Mouse (Mus musculus) gonadal fat pad, adult 2 months (tissue): ENCODE data around the gene Stox1. TPM values are rescaled to one million over a fixed set of nuclear protein-coding genes. Genes with fewer than 3 reads are reported as not detected.
"Not testable (repeated sequence)": the region's sequence is repeated elsewhere in the genome, so short reads cannot be mapped to it uniquely, and the experiment has no call there.

Experiments
- DNase-seq: peaks from one replicate; pipeline ENCODE4 v3.0.0-alpha.2; 2012; ENCODE audit warnings: low read depth
- polyA plus RNA-seq: library from polyadenylated mRNA; depleted of rRNA; stranded (reverse); fragments of >200 nt; gene quantifications from 2 replicates; pipeline ENCODE4 v1.2.3, GENCODE M21; 2012; rRNA removed

The Stox1 gene
- 1.3 and 1.4 TPM in 2 replicates for polyA plus RNA-seq

- no peak for DNase-seq
Measured at GRCm38 (mm10) chr10:62725771-62726687, at the start of gene Stox1. Gene Stox1 (minus strand): TSS chr10:62726128.

- DNase-seq: no peak
Measured at GRCm38 (mm10) chr10:62750781-62751180, 24.9 kb upstream of the Stox1 start.

DNA sequence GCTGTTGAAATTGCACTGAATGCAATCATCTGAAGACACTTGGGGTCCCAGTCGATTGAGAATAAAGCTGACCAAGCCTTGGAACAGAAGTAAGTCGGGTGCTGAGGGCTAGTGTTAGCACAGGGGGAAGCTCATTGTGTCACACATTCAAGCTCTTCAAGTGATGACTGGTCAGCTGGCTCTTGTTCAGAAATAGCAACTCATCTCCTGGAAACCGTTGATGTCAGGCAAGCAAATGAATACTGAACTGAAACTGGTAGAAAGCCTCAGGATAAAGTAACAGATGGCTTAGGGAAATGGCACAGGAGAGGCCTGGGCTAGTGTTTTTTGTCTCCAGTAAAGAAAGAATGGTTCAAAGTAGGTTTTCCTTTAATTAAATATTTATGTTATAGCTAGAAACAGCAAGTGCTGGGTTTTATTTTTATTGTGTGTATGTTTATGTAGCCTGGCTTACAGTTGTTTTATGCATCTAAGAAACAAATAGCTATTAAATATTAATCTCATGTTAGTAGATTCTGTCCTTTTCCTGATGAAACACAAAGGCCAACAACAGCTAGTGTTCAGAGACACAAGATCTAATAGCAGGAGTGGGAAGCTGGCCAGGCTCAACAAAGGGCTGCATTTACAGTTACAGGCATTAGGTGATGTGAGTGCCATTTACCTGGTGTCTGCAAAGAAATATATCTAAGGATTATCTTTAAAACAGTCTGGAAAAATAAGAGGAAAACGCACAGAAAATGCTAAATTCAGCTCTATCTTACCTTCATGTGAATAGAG lies 14.2 kb upstream of the Stox1 start:
- DNase-seq: no peak

DNA sequence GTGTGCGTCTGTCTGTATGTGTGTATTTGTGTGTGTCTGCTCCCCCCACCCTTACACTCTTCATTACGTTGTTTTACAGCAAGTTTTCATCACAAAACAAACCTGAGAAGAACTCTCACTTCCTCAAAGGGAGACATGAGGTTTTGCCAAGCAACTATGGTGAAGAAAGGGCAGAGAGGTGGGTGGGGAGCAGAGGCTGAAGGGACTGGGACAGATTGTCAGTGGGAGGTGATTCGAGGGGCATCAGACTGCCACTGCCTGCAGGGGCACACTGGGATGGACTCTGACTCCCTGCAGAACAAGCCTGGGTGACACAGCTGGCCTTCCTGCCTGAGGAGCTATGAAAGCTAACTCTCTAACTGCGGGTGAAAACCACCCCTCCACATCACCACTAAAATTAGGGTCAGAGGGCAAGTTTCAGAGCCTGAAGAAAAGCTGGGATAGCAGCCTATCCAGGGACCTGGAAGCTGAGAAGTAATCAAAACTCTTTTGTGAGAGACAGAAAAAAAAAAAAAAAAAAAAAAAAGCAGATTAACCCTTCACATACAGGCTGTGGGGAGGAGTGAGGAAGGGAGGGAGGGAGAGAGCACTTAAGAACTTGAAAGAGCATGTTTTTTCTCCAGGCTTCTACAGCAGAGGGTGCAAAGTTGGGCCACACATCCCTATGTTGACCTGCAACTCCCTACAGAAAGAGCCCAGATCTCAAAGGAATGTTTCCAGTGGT lies 11.2 kb upstream of the Stox1 start:
- no peak for DNase-seq

DNA sequence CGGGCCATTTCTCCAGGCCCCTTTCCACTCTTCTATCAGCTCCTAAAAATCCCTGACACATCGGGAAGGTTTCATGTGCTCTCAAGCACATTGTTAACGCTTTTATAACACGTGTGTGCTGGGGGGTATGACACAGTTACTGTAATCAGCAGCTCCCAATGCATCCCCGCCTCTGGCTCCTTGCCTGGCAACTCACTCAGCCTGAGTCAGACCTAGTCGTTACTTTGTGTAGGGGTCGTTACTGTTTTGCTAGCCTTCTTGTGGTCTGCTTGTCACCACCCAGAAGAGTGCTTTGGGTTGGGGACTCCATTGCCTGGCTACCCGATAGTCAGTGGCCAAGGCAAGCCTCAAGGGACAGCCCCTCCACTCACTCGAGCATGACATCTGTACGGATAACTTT lies 4.9 kb upstream of the Stox1 start:
- DNase-seq: no peak

- DNase-seq: no peak
Measured at GRCm38 (mm10) chr10:62724936-62725335, 992 bp downstream of the Stox1 start.

GRCm38 (mm10) chr10:62722701-62723100 lies 3.2 kb downstream of the Stox1 start:
- DNase-seq: no peak

DNA sequence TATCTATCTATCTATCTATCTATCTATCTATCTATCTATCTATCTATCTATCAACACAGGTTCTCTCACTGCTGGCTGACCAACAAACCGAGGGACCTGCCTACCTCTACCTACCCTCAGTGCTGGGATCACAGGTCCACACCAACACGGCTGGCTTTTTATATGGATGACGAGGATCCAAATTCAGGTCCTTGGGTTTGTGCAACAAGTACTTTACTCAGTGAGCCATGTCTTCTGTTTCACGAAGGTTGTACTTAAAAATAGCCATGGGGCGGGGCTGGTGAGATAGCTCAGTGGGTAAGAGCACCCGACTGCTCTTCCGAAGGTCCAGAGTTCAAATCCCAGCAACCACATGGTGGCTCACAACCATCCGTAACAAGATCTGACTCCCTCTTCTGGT lies 5.4 kb downstream of the Stox1 start:
- DNase-seq: not testable (repeated sequence)

DNA sequence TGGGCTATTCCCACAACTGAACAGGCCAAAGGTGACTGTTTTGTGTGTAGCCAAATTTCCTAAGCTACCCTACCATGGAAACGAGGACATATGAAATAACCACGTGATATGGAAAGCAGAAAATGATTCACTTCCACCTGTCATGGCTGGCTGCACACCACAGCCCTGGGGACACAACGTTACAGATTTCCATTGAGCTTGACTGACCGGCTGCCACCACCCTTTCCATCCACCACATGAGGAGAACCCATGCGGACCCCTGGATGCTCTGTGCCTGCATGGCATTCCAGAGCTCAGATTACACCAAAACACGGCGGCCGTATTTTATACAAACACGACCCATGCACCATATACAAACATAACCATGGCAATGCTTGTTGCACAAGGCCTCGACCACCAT lies 12.5 kb downstream of the Stox1 start:
- no peak for DNase-seq

- no peak for DNase-seq
Measured at GRCm38 (mm10) chr10:62703579-62703978, 22.3 kb downstream of the Stox1 start.

GRCm38 (mm10) chr10:62702436-62702835 lies 23.5 kb downstream of the Stox1 start:
- DNase-seq: no peak

DNA sequence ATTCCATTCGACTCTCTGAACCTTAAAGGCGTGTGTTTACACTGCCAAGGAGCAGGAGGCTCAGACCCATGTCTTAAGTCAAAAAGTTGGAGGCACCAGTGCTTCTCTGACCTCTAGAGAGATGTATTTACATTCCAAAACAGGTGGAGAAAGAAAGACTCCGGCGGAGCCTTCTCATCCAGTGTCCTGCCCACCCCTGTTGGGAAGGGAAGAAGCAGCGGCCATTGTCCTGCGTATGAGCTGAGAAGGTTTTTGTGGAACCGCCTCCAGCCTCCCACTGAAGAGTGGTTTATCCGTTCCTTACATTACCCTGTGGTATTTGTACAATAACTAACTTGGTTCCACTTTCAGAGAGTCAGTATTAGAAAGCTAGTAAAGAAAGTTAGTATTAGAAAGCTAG lies 33.2 kb downstream of the Stox1 start:
- no peak for DNase-seq

- no peak for DNase-seq
Measured at GRCm38 (mm10) chr10:62692244-62692643, 33.7 kb downstream of the Stox1 start.

GRCm38 (mm10) chr10:62687032-62687674 lies 38.8 kb downstream of the Stox1 start:
- DNase-seq: no peak

- no peak for DNase-seq
Measured at GRCm38 (mm10) chr10:62683043-62683442, 42.9 kb downstream of the Stox1 start.

DNA sequence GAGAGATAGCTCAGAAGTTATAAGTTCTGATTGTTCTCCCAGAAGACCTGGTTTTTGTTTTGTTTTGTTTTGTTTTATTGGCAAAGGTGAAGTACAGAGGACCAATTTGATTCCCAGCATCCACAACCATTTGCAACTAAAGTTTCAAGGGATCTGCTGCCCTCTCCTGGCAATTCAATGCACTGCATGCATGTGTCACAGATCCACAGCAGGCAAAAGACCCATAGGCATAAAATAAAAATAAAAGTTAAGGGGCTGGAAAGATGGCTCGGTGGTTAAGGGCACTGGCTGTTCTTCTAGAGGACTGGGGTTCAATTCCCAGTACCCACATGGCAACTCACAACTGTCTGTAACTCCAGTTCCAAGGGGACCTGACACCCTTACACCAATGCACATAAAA lies 46.1 kb downstream of the Stox1 start:
- DNase-seq: no peak

DNA sequence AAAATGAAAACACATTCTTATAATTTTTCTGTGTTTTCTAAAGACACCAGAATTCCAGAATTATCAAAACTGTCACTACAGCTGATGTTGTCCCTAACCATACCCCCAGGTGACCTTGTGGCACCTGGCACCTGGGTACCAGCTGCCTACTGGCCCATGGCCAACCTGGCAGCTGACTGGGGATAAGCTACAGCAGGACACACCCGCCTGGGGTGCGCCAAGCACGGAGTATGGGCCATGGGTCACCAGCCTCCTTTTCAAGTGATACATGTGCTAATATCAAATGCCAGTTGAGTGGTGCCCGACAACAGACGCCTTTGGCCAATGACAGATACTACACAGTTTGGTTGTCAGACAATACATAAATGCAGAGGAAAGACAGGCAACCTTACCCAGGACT lies 48.6 kb downstream of the Stox1 start:
- DNase-seq: no peak

DNA sequence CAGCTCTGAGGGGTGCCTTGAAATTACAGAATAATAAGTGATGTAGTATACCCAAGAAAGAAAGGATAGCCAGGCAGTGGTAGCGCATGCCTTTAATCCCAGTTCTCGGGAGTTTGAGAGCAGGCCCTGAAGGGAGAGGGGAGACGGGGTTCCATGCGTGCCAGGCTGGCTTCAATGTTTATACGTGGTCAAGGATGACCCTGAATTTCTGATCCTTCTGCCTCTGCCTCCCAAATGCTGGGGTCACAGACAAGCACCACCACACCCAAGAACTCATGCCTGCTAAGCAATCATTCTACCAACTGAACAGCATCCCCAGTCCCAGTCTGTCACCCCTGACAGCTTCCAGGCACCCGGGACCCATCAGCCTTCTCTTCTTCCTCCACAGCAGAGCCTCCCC lies 49.7 kb downstream of the Stox1 start:
- DNase-seq: no peak

DNA sequence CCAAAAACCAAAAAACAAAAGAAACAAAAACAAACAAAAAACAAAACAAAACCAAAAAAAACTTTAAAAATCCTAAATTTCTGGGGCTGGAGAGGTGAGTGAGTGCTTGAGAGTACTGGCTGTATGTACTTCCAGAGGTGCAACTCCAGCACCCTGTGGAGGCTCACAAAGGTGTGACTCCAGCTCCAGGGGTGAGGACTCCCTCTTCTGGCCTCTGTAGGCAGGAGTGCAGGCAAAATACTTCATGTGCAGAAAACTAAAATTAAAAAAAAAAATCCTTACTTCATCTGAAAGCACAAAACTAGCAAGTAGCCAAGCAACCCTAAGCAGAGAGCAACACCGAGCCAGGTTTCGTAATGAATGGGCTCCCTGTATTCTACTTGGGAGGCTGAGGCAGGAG lies 53.6 kb downstream of the Stox1 start:
- DNase-seq: no peak

- no peak for DNase-seq
Measured at GRCm38 (mm10) chr10:62669245-62669644, 56.7 kb downstream of the Stox1 start.

DNA sequence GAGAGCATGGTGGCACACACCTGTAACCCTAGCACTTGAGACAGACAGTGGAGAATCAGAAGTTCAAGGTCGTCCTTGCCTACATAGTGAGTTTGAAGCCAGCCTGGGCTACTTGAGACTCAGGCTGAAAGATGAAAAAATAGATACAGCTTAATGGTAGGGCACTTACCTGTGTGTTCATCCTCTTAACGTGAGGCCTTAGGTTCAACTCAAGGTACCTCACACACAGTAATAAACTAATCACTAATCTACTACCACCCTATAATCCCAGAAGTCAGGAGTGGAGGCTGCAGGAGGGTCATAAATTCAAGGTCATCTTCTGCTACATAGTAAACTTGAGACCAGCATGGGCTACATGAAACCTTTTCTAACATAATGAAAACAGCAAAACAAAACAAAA lies 57.5 kb downstream of the Stox1 start:
- no peak for DNase-seq

DNA sequence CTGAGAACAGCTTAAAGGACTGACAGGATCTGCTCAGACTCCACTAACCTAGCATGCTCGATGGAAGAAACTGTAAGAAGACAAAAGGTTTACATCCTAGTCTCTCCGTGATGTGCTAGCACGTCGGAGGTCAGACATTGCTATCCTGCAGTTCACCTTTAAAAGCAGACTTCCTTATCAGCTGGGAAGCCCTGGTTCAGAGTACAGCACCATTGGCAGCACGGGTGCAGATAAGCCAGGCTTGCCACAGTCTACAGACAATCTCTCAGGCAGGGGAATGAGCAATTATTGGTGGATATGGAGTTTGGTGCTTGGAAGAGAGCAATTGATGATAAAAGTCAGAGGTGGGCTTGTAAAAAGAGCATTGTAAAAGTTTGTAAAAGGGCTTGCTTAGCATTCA lies 57.9 kb downstream of the Stox1 start:
- no peak for DNase-seq
